Mouse (Mus musculus): ENCODE data around the gene Btbd35f1.
"Not testable (repeated sequence)": the region's sequence is repeated elsewhere in the genome, so short reads cannot be mapped to it uniquely, and the experiment has no call there.

The Btbd35f1 gene

GRCm38 (mm10) chrX:32559755-32560154 is at the start of gene Btbd35f1:
TSS of gene Btbd35f1 (plus strand) at chrX:32560055.
- in situ Hi-C loops (cut with MseI, MboI) = not testable (repeated sequence)

GRCm38 (mm10) chrX:32590878-32591542 is 31.2 kb downstream of the Btbd35f1 start:
- in situ Hi-C loops (cut with MseI, MboI) = not testable (repeated sequence)

GRCm38 (mm10) chrX:32601008-32601407 is 41.2 kb downstream of the Btbd35f1 start:
- in situ Hi-C loops (cut with MseI, MboI) = not testable (repeated sequence)

- in situ Hi-C loops (cut with MseI, MboI) = not testable (repeated sequence)
These were observed 41.6 kb downstream of the Btbd35f1 start for GRCm38 (mm10) chrX:32601425-32601824.
